Mouse (Mus musculus) erythroblast, embryonic 14.5 days (primary cell): Measurements from ENCODE around the gene Prdm12.

ENCODE experiments used
- GATA1 ChIP-seq: IDR thresholded peaks from 2 replicates; pipeline ENCODE4 v1.6.1; 2012; ENCODE audit warnings: low read length, inconsistent platforms, mixed read lengths
- TAL1 ChIP-seq: IDR thresholded peaks from 3 replicates; pipeline ENCODE4 v1.6.1; 2012; ENCODE audit warnings: low read length, inconsistent platforms, mixed read lengths

DNA sequence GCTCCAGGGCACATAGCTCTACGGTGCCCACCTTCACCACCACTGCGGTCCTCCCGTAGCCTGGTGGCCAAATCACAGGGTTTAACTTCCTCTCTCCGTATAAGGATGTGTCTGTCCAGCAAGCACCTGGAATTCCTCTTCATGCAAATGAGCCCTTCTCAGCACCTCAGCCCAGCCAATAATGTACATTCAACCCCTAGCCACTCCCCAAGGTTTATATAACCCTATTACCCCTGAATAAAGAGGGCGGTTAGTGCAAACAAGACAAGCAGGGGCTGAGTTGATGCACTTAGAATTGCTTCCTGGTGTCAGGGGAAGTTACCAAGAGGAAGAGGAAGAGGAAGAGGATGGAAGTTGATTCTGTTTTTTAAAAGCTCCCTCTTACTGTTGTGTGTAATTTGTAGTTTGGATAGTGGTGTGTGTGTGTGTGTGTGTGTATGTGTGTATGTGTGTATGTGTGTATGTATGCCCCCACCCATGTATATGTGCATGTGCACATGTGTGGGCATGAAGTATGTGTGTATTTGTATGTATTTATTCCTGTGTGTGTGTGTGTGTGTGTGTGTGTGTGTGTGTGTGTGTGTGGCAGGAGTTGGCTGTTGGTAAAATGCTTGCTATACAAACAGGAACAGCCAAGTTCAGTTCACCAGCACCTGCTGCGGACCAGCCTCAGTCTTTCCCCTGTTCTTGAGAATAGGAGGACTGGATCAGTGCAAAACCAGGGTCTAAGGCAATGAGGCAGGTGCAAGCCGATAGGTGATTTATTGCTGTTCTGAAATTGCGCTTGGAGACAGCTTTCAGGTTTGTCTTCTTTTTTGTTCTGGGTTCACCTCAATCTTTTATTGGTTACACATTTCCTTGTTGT lies 23.3 kb downstream of the Prdm12 start:
- TF ChIP-seq TAL1: no peak
- no peak for TF ChIP-seq GATA1
